Mouse (Mus musculus) heart, embryonic 12.5 days (tissue): Measurements from ENCODE around the gene Rab5if. TPM values are rescaled to one million over a fixed set of nuclear protein-coding genes. Genes with fewer than 3 reads are reported as not detected.

Experiments used
- polyA plus RNA-seq: library from polyadenylated mRNA; unstranded; fragments of >200 nt; fragmentation: Nextera tagmentation; extraction: Ambion mirVana; gene quantifications from 2 replicates; pipeline ENCODE4 v1.2.1, GENCODE M21; 2016

Rab5if gene
- polyA plus RNA-seq, 1 experiment from 2014 or later: 203 TPM

Other genes starting within 250 kb of the Rab5if start
- gene Dlgap4, start 249.4 kb upstream of the Rab5if start, polyA plus RNA-seq: 72.1 and 73.4 TPM in 2 replicates
- gene Myl9, start 87.7 kb upstream of the Rab5if start, polyA plus RNA-seq: 1,723 and 1,724 TPM in 2 replicates
- gene Tgif2, start 23.1 kb upstream of the Rab5if start, polyA plus RNA-seq: 42.8 and 43.1 TPM in 2 replicates
- gene 4930518I15Rik, start 5.2 kb upstream of the Rab5if start, polyA plus RNA-seq: 3.5 and 4.5 TPM in 2 replicates
- 0.55 and 0.65 TPM in 2 replicates for gene Sla2, start 24.1 kb downstream of the Rab5if start, polyA plus RNA-seq
- 31.3 and 32.3 TPM in 2 replicates for gene Ndrg3, start 128.9 kb downstream of the Rab5if start, polyA plus RNA-seq
- 39.1 and 41.0 TPM in 2 replicates for gene Dsn1, start 144.0 kb downstream of the Rab5if start, polyA plus RNA-seq
- 4.5 and 5.2 TPM in 2 replicates for gene Soga1, start 216.1 kb downstream of the Rab5if start, polyA plus RNA-seq
- gene Tldc2, start 223.9 kb downstream of the Rab5if start, polyA plus RNA-seq: not detected in 2 replicates